Mouse (Mus musculus) bone marrow, adult 2 months (tissue): ENCODE data around the gene Dgcr6.

Experiments
- CTCF ChIP-seq: fragments of 200-500 bp; IDR thresholded peaks from 2 replicates; pipeline ENCODE4 v1.5.1; 2011; ENCODE audit warnings: low read length, control low read depth; ENCODE audit not compliant: control insufficient read depth, insufficient read depth
- POLR2A ChIP-seq: fragments of 200-500 bp; IDR thresholded peaks from 2 replicates; pipeline ENCODE4 v1.6.1; 2011; ENCODE audit warnings: low read depth, mild to moderate bottlenecking, control low read depth, low read length, borderline replicate concordance; ENCODE audit not compliant: control insufficient read depth

GRCm38 (mm10) chr16:18074611-18075010, 22.0 kb downstream of the Dgcr6 start:
- no peak for TF ChIP-seq CTCF
- no peak for TF ChIP-seq POLR2A
